Mouse (Mus musculus) MEL (cell line): ENCODE results near the gene Ccser1. TPM values are rescaled to one million over a fixed set of nuclear protein-coding genes. Genes with fewer than 3 reads are reported as not detected.

Source experiments
- DNase-seq: peaks from one replicate; pipeline ENCODE4 v3.0.0; 2011; ENCODE audit warnings: low read depth, low spot score
- H3K27ac ChIP-seq: 2 replicates; pipeline ENCODE4 v1.5.1; 2012; ENCODE audit warnings: low read depth, mild to moderate bottlenecking, control low read depth, low read length, moderate library complexity; ENCODE audit not compliant: control insufficient read depth
- H3K27me3 ChIP-seq, 2 experiments: fragments of 150-350 bp in 1 of 2; sonication (generic) in 1 of 2; 2 replicates each; pipeline ENCODE4 v1.6.1; 2012; ENCODE audit warnings: low read length in 2 of 2, mild to moderate bottlenecking in 2 of 2, improper control_type of control experiment in 1 of 2, moderate library complexity in 1 of 2; ENCODE audit not compliant: insufficient read depth in 2 of 2, control insufficient read depth in 1 of 2
- H3K36me3 ChIP-seq, 2 experiments: 2 replicates each; pipeline ENCODE4 v1.6.1; 2012 to 2014; ENCODE audit warnings: low read length in 2 of 2, improper control_type of control experiment in 1 of 2, inconsistent platforms in 1 of 2, mild to moderate bottlenecking in 1 of 2; ENCODE audit not compliant: insufficient read depth in 2 of 2, control insufficient read depth in 1 of 2
- H3K4me1 ChIP-seq, 2 experiments: fragments of 150-350 bp in 1 of 2; sonication (generic) in 1 of 2; 2 replicates each; pipeline ENCODE4 v1.6.1; 2012; ENCODE audit warnings: low read length in 2 of 2, improper control_type of control experiment in 1 of 2, mild to moderate bottlenecking in 1 of 2; ENCODE audit not compliant: insufficient read depth in 2 of 2, control insufficient read depth in 1 of 2
- H3K4me3 ChIP-seq, 2 experiments: fragments of 150-350 bp in 1 of 2; sonication (generic) in 1 of 2; 2 replicates each; pipeline ENCODE4 v1.5.1; 2012; ENCODE audit warnings: low read depth in 2 of 2, low read length in 2 of 2, mild to moderate bottlenecking in 2 of 2, moderate library complexity in 2 of 2, control low read depth in 1 of 2, improper control_type of control experiment in 1 of 2; ENCODE audit not compliant: control insufficient read depth in 1 of 2, insufficient read depth in 1 of 2
- H3K79me2 ChIP-seq: 2 replicates; pipeline ENCODE4 v1.6.1; 2012; ENCODE audit warnings: mild to moderate bottlenecking, low read length, moderate library complexity; ENCODE audit not compliant: control insufficient read depth, poor library complexity, insufficient read depth
- H3K9ac ChIP-seq: 2 replicates; pipeline ENCODE4 v1.6.1; 2012; ENCODE audit warnings: low read depth, mild to moderate bottlenecking, control low read depth, low read length, moderate library complexity; ENCODE audit not compliant: control insufficient read depth, poor library complexity, severe bottlenecking
- H3K9me3 ChIP-seq: fragments of 150-350 bp; sonication (generic); replicated peaks from 2 replicates; pipeline ENCODE4 v1.6.1; 2012; ENCODE audit warnings: mild to moderate bottlenecking, low read length, improper control_type of control experiment, moderate library complexity; ENCODE audit not compliant: insufficient read depth
- BHLHE40 ChIP-seq: IDR thresholded peaks from 2 replicates; pipeline ENCODE4 v1.6.1; 2012; ENCODE audit warnings: low read depth, mild to moderate bottlenecking, inconsistent platforms, low read length, improper control_type of control experiment, borderline replicate concordance
- CHD2 ChIP-seq: IDR thresholded peaks from 2 replicates; pipeline ENCODE4 v1.6.1; 2011; ENCODE audit warnings: low read length, improper control_type of control experiment
- ELF1 ChIP-seq: IDR thresholded peaks from 2 replicates; pipeline ENCODE4 v1.6.1; 2014; ENCODE audit warnings: low read depth, mild to moderate bottlenecking, inconsistent platforms, low read length, improper control_type of control experiment, moderate library complexity
- ETS1 ChIP-seq: IDR thresholded peaks from 2 replicates; pipeline ENCODE4 v1.6.1; 2012; ENCODE audit warnings: low read depth, mild to moderate bottlenecking, inconsistent platforms, low read length, improper control_type of control experiment, moderate library complexity
- GABPA ChIP-seq: IDR thresholded peaks from 2 replicates; pipeline ENCODE4 v1.6.1; 2012; ENCODE audit warnings: low read depth, mild to moderate bottlenecking, inconsistent platforms, low read length, improper control_type of control experiment, moderate library complexity
- HCFC1 ChIP-seq: IDR thresholded peaks from 2 replicates; pipeline ENCODE4 v1.6.1; 2012; ENCODE audit warnings: low read depth, mild to moderate bottlenecking, inconsistent platforms, low read length, improper control_type of control experiment, moderate library complexity
- MAX ChIP-seq: IDR thresholded peaks from 2 replicates; pipeline ENCODE4 v1.6.1; 2011; ENCODE audit warnings: low read length, improper control_type of control experiment
- MAZ ChIP-seq: IDR thresholded peaks from 2 replicates; pipeline ENCODE4 v1.6.1; 2012; ENCODE audit warnings: low read depth, mild to moderate bottlenecking, inconsistent platforms, low read length, improper control_type of control experiment
- MXI1 ChIP-seq: IDR thresholded peaks from 2 replicates; pipeline ENCODE4 v1.6.1; 2011; ENCODE audit warnings: mild to moderate bottlenecking, low read depth, low read length, improper control_type of control experiment
- MYC ChIP-seq: IDR thresholded peaks from 2 replicates; pipeline ENCODE4 v1.6.1; 2011; ENCODE audit warnings: low read depth, mild to moderate bottlenecking, low read length, improper control_type of control experiment, moderate library complexity
- POLR2A ChIP-seq, 2 experiments: IDR thresholded peaks; 2 replicates each; pipeline ENCODE4 v1.6.1; 2011 to 2012; ENCODE audit warnings: low read length in 2 of 2, mild to moderate bottlenecking in 2 of 2, control low read depth in 1 of 2, improper control_type of control experiment in 1 of 2, low read depth in 1 of 2, moderate library complexity in 1 of 2; ENCODE audit not compliant: control insufficient read depth in 1 of 2, insufficient read depth in 1 of 2, poor library complexity in 1 of 2
- RAD21 ChIP-seq: IDR thresholded peaks from 2 replicates; pipeline ENCODE4 v1.6.1; 2011; ENCODE audit warnings: mild to moderate bottlenecking, low read depth, low read length, improper control_type of control experiment
- RCOR1 ChIP-seq: IDR thresholded peaks from 2 replicates; pipeline ENCODE4 v1.6.1; 2012; ENCODE audit warnings: low read depth, mild to moderate bottlenecking, inconsistent platforms, low read length, improper control_type of control experiment
- SMC3 ChIP-seq: IDR thresholded peaks from 2 replicates; pipeline ENCODE4 v1.6.1; 2011; ENCODE audit warnings: low read depth, low read length, improper control_type of control experiment
- UBTF ChIP-seq: IDR thresholded peaks from 2 replicates; pipeline ENCODE4 v1.6.1; 2012; ENCODE audit warnings: low read depth, mild to moderate bottlenecking, inconsistent platforms, low read length, improper control_type of control experiment, moderate library complexity, borderline replicate concordance; ENCODE audit not compliant: insufficient read depth
- USF1 ChIP-seq: IDR thresholded peaks from 2 replicates; pipeline ENCODE4 v1.6.1; 2014; ENCODE audit warnings: low read depth, mild to moderate bottlenecking, inconsistent platforms, low read length, improper control_type of control experiment, moderate library complexity
- ZMIZ1 ChIP-seq: IDR thresholded peaks from 2 replicates; pipeline ENCODE4 v1.6.1; 2012; ENCODE audit warnings: low read depth, mild to moderate bottlenecking, inconsistent platforms, low read length, improper control_type of control experiment, moderate library complexity
- ZNF384 ChIP-seq: IDR thresholded peaks from 2 replicates; pipeline ENCODE4 v1.6.1; 2012; ENCODE audit warnings: low read depth, mild to moderate bottlenecking, inconsistent platforms, low read length, improper control_type of control experiment
- polyA plus RNA-seq, 2 experiments: library from polyadenylated mRNA; stranded (reverse) in 1 of 2; unstranded in 1 of 2; fragments of >175 nt in 1 of 2; fragments of >200 nt in 1 of 2; gene quantifications; 2 replicates each; pipeline versions ENCODE4 v1.2.1 to v1.2.4; 2012; ENCODE audit warnings: low replicate concordance in 2 of 2, low read depth in 1 of 2; ENCODE audit not compliant: insufficient read length in 2 of 2, insufficient read depth in 1 of 2, missing spikeins in 1 of 2
- total RNA-seq: library from RNA; depleted of rRNA; stranded (reverse); fragments of 300-350 nt; gene quantifications from 2 replicates; pipeline ENCODE4 v1.2.3, GENCODE M21; 2012

Gene Ccser1
- total and polyA plus RNA-seq, 3 experiments, result not detected

DNA sequence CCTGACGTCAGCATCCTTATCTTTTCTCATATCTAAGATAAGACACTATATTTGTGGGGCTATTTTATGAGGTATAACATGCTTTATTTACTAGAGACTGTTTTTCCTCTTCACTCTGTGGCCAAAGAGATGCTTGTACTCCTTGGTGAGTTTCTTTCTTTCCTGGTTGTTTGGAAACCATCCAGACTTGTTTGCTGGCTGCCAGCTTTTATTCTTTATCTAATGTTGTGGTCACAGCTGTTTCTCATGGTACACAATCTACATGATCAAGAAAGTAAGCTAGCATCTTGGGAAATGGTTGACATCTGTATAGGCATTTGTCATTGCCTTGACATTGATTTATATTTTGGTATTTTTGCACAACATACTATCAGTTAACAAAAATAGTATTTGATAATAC is 37.1 kb upstream of the Ccser1 start:
- no peak overlapping the region for H3K4me3 ChIP-seq
- no peak for DNase-seq
- no peaks in the 10 kb centered on the region for H3K4me1 ChIP-seq
- no peaks in the 10 kb centered on the region for H3K79me2 ChIP-seq
- no peaks in the 10 kb centered on the region for H3K36me3 ChIP-seq
- no peaks in the 10 kb centered on the region for H3K9me3 ChIP-seq
- no peak overlapping the region for H3K9ac ChIP-seq
- no peak overlapping the region for H3K27ac ChIP-seq
- no peaks in the 10 kb centered on the region for H3K27me3 ChIP-seq
- TF ChIP-seq SMC3 (no peak), MAX (no peak), HCFC1 (no peak)
- TF ChIP-seq, all 39 proteins: peak for 0

- H3K4me1 ChIP-seq, result no peaks in the 10 kb centered on the region
- H3K4me3 ChIP-seq, result no peak overlapping the region
- TF ChIP-seq CHD2, result no peak
- no peak for TF ChIP-seq MXI1
- TF ChIP-seq BHLHE40, result no peak
- no peak for TF ChIP-seq UBTF
- TF ChIP-seq GABPA, result no peak
- TF ChIP-seq ZMIZ1, result no peak
- TF ChIP-seq RCOR1, result no peak
- TF ChIP-seq MYC, result no peak
- TF ChIP-seq USF1, result no peak
- TF ChIP-seq MAZ, result no peak
- no peak for TF ChIP-seq ZNF384
- no peak for TF ChIP-seq ELF1
- no peak overlapping the region for H3K27ac ChIP-seq
- H3K9me3 ChIP-seq, result no peaks in the 10 kb centered on the region
- DNase-seq, result no peak
- no peaks in the 10 kb centered on the region for H3K27me3 ChIP-seq
- H3K79me2 ChIP-seq, result no peaks in the 10 kb centered on the region
- H3K36me3 ChIP-seq, result no peaks in the 10 kb centered on the region
- no peak overlapping the region for H3K9ac ChIP-seq
Measured at GRCm38 (mm10) chr6:61152924-61153323, 27.2 kb upstream of the Ccser1 start.

GRCm38 (mm10) chr6:61154654-61155053 is 25.5 kb upstream of the Ccser1 start:
- Histone ChIP-seq H3K36me3 (no peaks in the 10 kb centered on the region), H3K9ac (no peak overlapping the region), H3K27me3 (no peaks in the 10 kb centered on the region), H3K79me2 (no peaks in the 10 kb centered on the region), H3K27ac (no peak overlapping the region), H3K9me3 (no peaks in the 10 kb centered on the region), H3K4me3 (no peak overlapping the region), H3K4me1 (no peaks in the 10 kb centered on the region)
- TF ChIP-seq ETS1 (no peak), HCFC1 (no peak), RAD21 (no peak), MAZ (no peak), MYC (no peak), POLR2A (IDR thresholded peaks at IDR 0.05; ENCODE audit: control insufficient read depth in 1 of 2, insufficient read depth in 1 of 2, low read depth in 1 of 2, low read length in 2 of 2, poor library complexity in 1 of 2) (no peak)
- no peak for DNase-seq
